Mouse (Mus musculus) C3H10T1/2 (cell line): Measurements from ENCODE around the gene Ogt. TPM values are rescaled to one million over a fixed set of nuclear protein-coding genes. Genes with fewer than 3 reads are reported as not detected.

Source experiments
- polyA plus RNA-seq, 2 experiments: library from polyadenylated mRNA; unstranded; fragments of >200 nt; fragmentation: generic; extraction: Trizol; gene quantifications; one replicate each; pipeline ENCODE4 v1.2.1; 2012; ENCODE audit warnings: missing spikeins in 2 of 2

The Ogt gene
- polyA plus RNA-seq: 10 to 100 TPM in 1 of 2 experiments, 1 to 10 TPM in 1; 1.1 to 23.5 TPM

GRCm38 (mm10) chrX:101639741-101640166 is at the start of gene Ogt:
Gene Ogt, plus strand, starts transcription at chrX:101640060.

GRCm38 (mm10) chrX:101733828-101734319 is 94.0 kb downstream of the Ogt start, which contains the start of gene Cxcr3:
Gene Cxcr3, minus strand, starts transcription at chrX:101734269.

Other genes with a start within 250 kb of the Ogt start
- 10 to 100 TPM; 12.2 to 34.8 TPM for gene Zmym3, start 219.2 kb upstream of the Ogt start, polyA plus RNA-seq
- 100 to 1,000 TPM in 1 of 2 experiments, 10 to 100 TPM in 1; 92.3 to 248 TPM for gene Nono, start 210.7 kb upstream of the Ogt start, polyA plus RNA-seq
- under 1 TPM in 1 of 2 experiments, not detected in 1; 0.37 TPM for gene Itgb1bp2, start 191.0 kb upstream of the Ogt start, polyA plus RNA-seq
- 1 to 10 TPM in 1 of 2 experiments, under 1 TPM in 1; 0.35 to 5.7 TPM for gene Taf1, start 107.3 kb upstream of the Ogt start, polyA plus RNA-seq
- not detected for gene Cxcr3, start 94.2 kb downstream of the Ogt start, polyA plus RNA-seq
- gene Gm4779, start 154.4 kb downstream of the Ogt start, polyA plus RNA-seq: not detected
- not detected for gene 8030474K03Rik, start 154.6 kb downstream of the Ogt start, polyA plus RNA-seq
- under 1 TPM; under 0.01 to 0.11 TPM for gene Nhsl2, start 209.3 kb downstream of the Ogt start, polyA plus RNA-seq